Mouse (Mus musculus): ENCODE results near the gene Psma7. TPM values are rescaled to one million over a fixed set of nuclear protein-coding genes. Genes with fewer than 3 reads are reported as not detected.

The Psma7 gene
- total RNA-seq, 2 experiments from 2014 or later: 162 TPM

GRCm38 (mm10) chr2:180022751-180023150, 19.5 kb downstream of the Psma7 start:
- TF ChIP-seq CTCF (IDR thresholded peaks at IDR 0.05): no peak
- DNase-seq (ENCODE audit: extremely low spot score in 1 of 2, low spot score in 2 of 2): no peak
- Histone ChIP-seq H3K27ac (no peak overlapping the region), H3K4me3 (no peak overlapping the region)
- intact Hi-C loops (cut with DNase I): no loop called here

- Histone ChIP-seq H3K4me3 (no peak overlapping the region), H3K27ac (no peak overlapping the region)
- no peak for DNase-seq (ENCODE audit: extremely low spot score in 1 of 2, low spot score in 2 of 2)
- intact Hi-C loops (cut with DNase I): no loop called here
- no peak for TF ChIP-seq CTCF (IDR thresholded peaks at IDR 0.05)
Observed at GRCm38 (mm10) chr2:180020919-180021318, 21.3 kb downstream of the Psma7 start.

GRCm38 (mm10) chr2:180020091-180020661, 22.1 kb downstream of the Psma7 start:
- intact Hi-C loops (cut with DNase I): no loop called here
- no peak for TF ChIP-seq CTCF (IDR thresholded peaks at IDR 0.05)
- Histone ChIP-seq H3K27ac (no peak overlapping the region; the same call in 1 of the 2 replicates), H3K4me3 (no peak overlapping the region)
- DNase-seq (ENCODE audit: extremely low spot score in 1 of 2, low spot score in 2 of 2): no peak

- no peak for TF ChIP-seq CTCF (IDR thresholded peaks at IDR 0.05)
- no peak overlapping the region for H3K4me3 ChIP-seq
- DNase-seq (ENCODE audit: extremely low spot score in 1 of 2, low spot score in 2 of 2): no peak
- intact Hi-C loops (cut with DNase I): no loop called here
- no peak overlapping the region for H3K27ac ChIP-seq
Observed at GRCm38 (mm10) chr2:180018573-180018972, 23.7 kb downstream of the Psma7 start.

GRCm38 (mm10) chr2:180017632-180018031, 24.6 kb downstream of the Psma7 start:
- no peak for DNase-seq (ENCODE audit: extremely low spot score in 1 of 2, low spot score in 2 of 2)
- no peak for TF ChIP-seq CTCF (IDR thresholded peaks at IDR 0.05)
- Histone ChIP-seq H3K4me3 (no peak overlapping the region), H3K27ac (no peak overlapping the region)
- intact Hi-C loops (cut with DNase I): no loop called here

- intact Hi-C loops (cut with DNase I): no loop called here
- Histone ChIP-seq H3K27ac (no peak overlapping the region), H3K4me3 (no peak overlapping the region)
- no peak for DNase-seq (ENCODE audit: extremely low spot score in 1 of 2, low spot score in 2 of 2)
- no peak for TF ChIP-seq CTCF (IDR thresholded peaks at IDR 0.05)
Observed at GRCm38 (mm10) chr2:180013686-180014085, 28.5 kb downstream of the Psma7 start.

GRCm38 (mm10) chr2:180011370-180011769, 30.9 kb downstream of the Psma7 start:
- no peak for DNase-seq (ENCODE audit: extremely low spot score in 1 of 2, low spot score in 2 of 2)
- no peak overlapping the region for H3K4me3 ChIP-seq
- intact Hi-C loops (cut with DNase I): no loop called here
- TF ChIP-seq CTCF (IDR thresholded peaks at IDR 0.05): no peak
- no peak overlapping the region for H3K27ac ChIP-seq

GRCm38 (mm10) chr2:180010686-180011085, 31.5 kb downstream of the Psma7 start:
- DNase-seq (ENCODE audit: extremely low spot score in 1 of 2, low spot score in 2 of 2): no peak
- intact Hi-C loops (cut with DNase I): no loop called here
- no peak for TF ChIP-seq CTCF (IDR thresholded peaks at IDR 0.05)
- Histone ChIP-seq H3K4me3 (no peak overlapping the region), H3K27ac (no peak overlapping the region)

GRCm38 (mm10) chr2:180006352-180007017, 35.7 kb downstream of the Psma7 start:
- intact Hi-C loops (cut with DNase I): no loop called here
- no peak for DNase-seq (ENCODE audit: extremely low spot score in 1 of 2, low spot score in 2 of 2)
- TF ChIP-seq CTCF (IDR thresholded peaks at IDR 0.05): no peak
- no peak overlapping the region for H3K27ac ChIP-seq
- H3K4me3 ChIP-seq: no peak overlapping the region

- intact Hi-C loops (cut with DNase I): no loop called here
- Histone ChIP-seq H3K27ac (no peak overlapping the region), H3K4me3 (no peak overlapping the region)
- TF ChIP-seq CTCF (IDR thresholded peaks at IDR 0.05): no peak
- DNase-seq (ENCODE audit: extremely low spot score in 1 of 2, low spot score in 2 of 2): no peak
Observed at GRCm38 (mm10) chr2:180005656-180006351, 36.4 kb downstream of the Psma7 start.

- DNase-seq (ENCODE audit: extremely low spot score in 1 of 2, low spot score in 2 of 2): no peak
- intact Hi-C loops (cut with DNase I): no loop called here
- no peak overlapping the region for H3K4me3 ChIP-seq
- no peak overlapping the region for H3K27ac ChIP-seq
- no peak for TF ChIP-seq CTCF (IDR thresholded peaks at IDR 0.05)
Observed at GRCm38 (mm10) chr2:180001635-180002034, 40.6 kb downstream of the Psma7 start.

GRCm38 (mm10) chr2:179998431-179998830, 43.8 kb downstream of the Psma7 start:
- Histone ChIP-seq H3K4me3 (no peak overlapping the region), H3K27ac (no peak overlapping the region)
- intact Hi-C loops (cut with DNase I): no loop called here
- TF ChIP-seq CTCF (IDR thresholded peaks at IDR 0.05): no peak
- no peak for DNase-seq (ENCODE audit: extremely low spot score in 1 of 2, low spot score in 2 of 2)

Measured in left cerebral cortex, adult 2 months (tissue).